Mouse (Mus musculus) ES-E14 (cell line): ENCODE data around the gene Lmf2.

ENCODE experiments used
- HCFC1 ChIP-seq: IDR thresholded peaks from 2 replicates; pipeline ENCODE4 v1.6.1; 2012; ENCODE audit warnings: low read length, inconsistent platforms, borderline replicate concordance; ENCODE audit not compliant: insufficient read depth
- MAFK ChIP-seq: IDR thresholded peaks from 2 replicates; pipeline ENCODE4 v1.6.1; 2014; ENCODE audit warnings: mild to moderate bottlenecking, low read depth, low read length, inconsistent platforms; ENCODE audit not compliant: insufficient read depth
- ZC3H11A ChIP-seq: IDR thresholded peaks from 2 replicates; pipeline ENCODE4 v1.6.1; 2012; ENCODE audit warnings: low read depth, mild to moderate bottlenecking, inconsistent platforms, low read length, borderline replicate concordance
- ZNF384 ChIP-seq: IDR thresholded peaks from 2 replicates; pipeline ENCODE4 v1.6.1; 2012; ENCODE audit warnings: low read depth, low read length, inconsistent platforms

GRCm38 (mm10) chr15:89372068-89372467, 16.6 kb upstream of the Lmf2 start:
- TF ChIP-seq ZC3H11A, result no peak
- TF ChIP-seq MAFK, result no peak
- no peak for TF ChIP-seq HCFC1
- TF ChIP-seq ZNF384, result no peak
